ENCODE assay signal across 22 mouse cellular contexts in the genomic region with DNA sequence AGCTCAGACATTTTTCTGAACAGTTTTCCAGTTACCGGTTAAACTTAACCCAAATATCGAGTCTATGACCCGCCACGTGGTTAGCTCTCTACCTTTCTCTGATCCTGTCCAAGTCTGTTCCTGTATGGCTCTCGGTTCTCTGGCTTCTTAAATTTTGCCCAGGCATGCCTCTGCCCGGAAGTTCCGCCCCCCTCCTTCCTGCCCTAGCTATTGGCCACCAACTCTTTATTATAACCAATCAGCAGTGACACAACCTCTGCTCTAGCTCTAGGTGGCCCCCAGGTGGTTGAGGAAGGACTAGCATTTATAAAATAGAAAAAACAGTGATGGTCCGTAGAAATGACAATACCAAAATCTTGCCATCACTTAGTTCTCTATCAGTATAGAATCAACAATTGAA. TPM values are rescaled to one million over a fixed set of nuclear protein-coding genes. Genes with fewer than 3 reads are reported as not detected.
A peak's percentile ranks its signal among the peaks of the same experiment; 100 is the strongest.
DNase-seq lines count a peak whose midpoint lies in the region; ATAC-seq and TF ChIP-seq lines count a peak whose summit lies in the region.
"Had no signal": no experiment of that assay in that cellular context is flagged by ENCODE, and none has a peak within 500 bp of the region (broad histone marks: within the 10 kb centered on the region; RNA-seq: fewer than 3 reads in every experiment).

No protein-coding gene starts in this region.

- H3K9ac ChIP-seq in liver, embryonic 14.5 days (replicated peaks): no peak overlapping the region
- H3K9ac ChIP-seq in CH12.LX (ENCODE audit: insufficient read depth, low read depth): peak overlapping the region; percentile 97
- H3K9ac ChIP-seq: forebrain, embryonic 15.5 days; hindbrain, embryonic 15.5 days; liver, embryonic 13.5 days; midbrain, embryonic 12.5 days; neural tube, embryonic 15.5 days had no signal

- H3K4me1 ChIP-seq in liver, embryonic 14.5 days (replicated peaks; ENCODE audit: control insufficient read depth in 2 of 2, insufficient read depth in 2 of 2, low read length in 1 of 2): no peaks in the 10 kb centered on the region
- H3K4me1 ChIP-seq in CH12.LX (ENCODE audit: control insufficient read depth in 1 of 2, insufficient read depth in 2 of 2): peaks cover 5 to 16% of the 10 kb centered on the region in 2 experiments; a peak in 3 of 4 replicates
- H3K4me1 ChIP-seq: forebrain, embryonic 15.5 days; hindbrain, embryonic 15.5 days; liver, embryonic 13.5 days; midbrain, embryonic 12.5 days had no signal

- in situ Hi-C loops in CH12.LX (cut with MboI; ENCODE audit: low pct_ligation_motif_present, low pct_unique_long_range_greater_than_20kb, low sequenced_read_pairs): no loop called here

- H3K4me2 ChIP-seq in liver, embryonic 14.5 days (ENCODE audit: low read depth): no peak overlapping the region
- peak overlapping the region; percentile 92 for H3K4me2 ChIP-seq in CH12.LX (ENCODE audit: insufficient read depth, low read depth, poor library complexity, severe bottlenecking)
- H3K4me2 ChIP-seq: forebrain, embryonic 15.5 days; hindbrain, embryonic 15.5 days; liver, embryonic 13.5 days; midbrain, embryonic 12.5 days; neural tube, embryonic 15.5 days had no signal

- DNase-seq in liver, embryonic 14.5 days (ENCODE audit: low read depth in 3 of 3, low spot score in 3 of 3): no peak
- no peak for DNase-seq in liver
- peak; percentile 95 for DNase-seq in CH12.LX (ENCODE audit: extremely low read depth)
- DNase-seq in T-cell, adult 2 months (ENCODE audit: low spot score): peak; percentile 6
- peak; percentile 57 for DNase-seq in testis, postnatal 14 days (ENCODE audit: low spot score)
- no peak for DNase-seq in adrenal gland, adult 2 months
- DNase-seq in lung, adult 18-20 months: no peak
- DNase-seq: adrenal gland, adult 8-10 months; cerebellum, postnatal 10 days; gastrocnemius, postnatal 25 days; heart, adult 2 months; heart, postnatal 36 days; kidney, adult 11 months; kidney, postnatal 14 days; liver, embryonic 13.5 days; right cerebral cortex, postnatal 25 days had no signal

- no peak for ATAC-seq in liver, embryonic 14.5 days (ENCODE audit: insufficient read depth)
- ATAC-seq: forebrain, embryonic 15.5 days; lung, postnatal 0 days had no signal

- peak; percentile 31 for TF ChIP-seq RAD21 in CH12.LX (IDR thresholded peaks at IDR 0.05; ENCODE audit: low read depth, low read length)

- no peak for TF ChIP-seq EP300 in liver, embryonic 14.5 days (IDR thresholded peaks at IDR 0.05; ENCODE audit: low read depth)
- peak; percentile 37; the same call in 1 of the 2 replicates for TF ChIP-seq EP300 in CH12.LX (IDR thresholded peaks at IDR 0.05; ENCODE audit: low read length)

- no peak overlapping the region for H3K4me3 ChIP-seq in liver, embryonic 14.5 days (ENCODE audit: insufficient read depth in 1 of 2, low read depth in 2 of 2, low read length in 2 of 2)
- H3K4me3 ChIP-seq in CH12.LX (replicated peaks in 1 of 3; ENCODE audit: low read depth in 2 of 3, low read length in 2 of 3, poor library complexity in 1 of 3): peak overlapping the region; percentile 65 to 78 (median 74)
- H3K4me3 ChIP-seq: forebrain, embryonic 15.5 days; heart, adult 2 months; hindbrain, embryonic 15.5 days; liver, embryonic 13.5 days; midbrain, embryonic 12.5 days; myocyte; neural tube, embryonic 15.5 days had no signal

- TF ChIP-seq POLR2A in CH12.LX (IDR thresholded peaks at IDR 0.05; ENCODE audit: low read depth, low read length): peak; percentile 84

- peak; percentile 12; the same call in 1 of the 2 replicates for TF ChIP-seq CTCF in liver, embryonic 14.5 days (IDR thresholded peaks at IDR 0.05; ENCODE audit: low read depth)
- TF ChIP-seq CTCF in CH12.LX (conservative IDR thresholded peaks at IDR 0.05 in 1 of 2, IDR thresholded peaks at IDR 0.05 in 1 of 2; ENCODE audit: low read depth in 2 of 2, low read length in 2 of 2): peak; percentile 33 to 74; a peak in 3 of 4 replicates

- H3K27ac ChIP-seq in liver, embryonic 14.5 days: no peak overlapping the region
- peak overlapping the region; percentile 93 for H3K27ac ChIP-seq in CH12.LX (ENCODE audit: insufficient read depth, low read depth)
- H3K27ac ChIP-seq: forebrain, embryonic 15.5 days; heart, adult 2 months; hindbrain, embryonic 15.5 days; liver, embryonic 13.5 days; midbrain, embryonic 12.5 days; neural tube, embryonic 15.5 days had no signal

- no peaks in the 10 kb centered on the region for H3K36me3 ChIP-seq in liver, embryonic 14.5 days (replicated peaks; ENCODE audit: control insufficient read depth, insufficient read depth, low read depth)
- peaks cover 0 to 9% of the 10 kb centered on the region in 2 experiments for H3K36me3 ChIP-seq in CH12.LX (replicated peaks in 1 of 2; ENCODE audit: control insufficient read depth in 1 of 2, insufficient read depth in 1 of 2, low read length in 1 of 2)
- H3K36me3 ChIP-seq: forebrain, embryonic 15.5 days; hindbrain, embryonic 15.5 days; liver, embryonic 13.5 days; midbrain, embryonic 12.5 days; neural tube, embryonic 15.5 days had no signal

- H3K79me2 ChIP-seq in CH12.LX (replicated peaks; ENCODE audit: control insufficient read depth, extremely low read depth, insufficient read depth, poor library complexity, severe bottlenecking): no peaks in the 10 kb centered on the region

- dilution Hi-C loops in CH12.LX (cut with MboI; ENCODE audit: extremely low pct_ligation_motif_present, extremely low pct_unique_long_range_greater_than_20kb, low sequenced_read_pairs): no loop called here

- 77% methylated on average over 8 of the region's 8 CpGs for WGBS in liver, embryonic 14.5 days (ENCODE audit: insufficient replicate concordance)

- H3K9me3 ChIP-seq in liver, embryonic 14.5 days (ENCODE audit: control insufficient read depth, low read length): no peaks in the 10 kb centered on the region
- peaks cover 4% of the 10 kb centered on the region for H3K9me3 ChIP-seq in CH12.LX (replicated peaks; ENCODE audit: low read length)
- H3K9me3 ChIP-seq: forebrain, embryonic 15.5 days; hindbrain, embryonic 15.5 days; midbrain, embryonic 12.5 days; neural tube, embryonic 15.5 days had no signal

- no peaks in the 10 kb centered on the region for H3K27me3 ChIP-seq in liver, embryonic 14.5 days (ENCODE audit: control insufficient read depth, insufficient read depth, low read length)
- H3K27me3 ChIP-seq in CH12.LX (replicated peaks): no peaks in the 10 kb centered on the region
- H3K27me3 ChIP-seq: forebrain, embryonic 15.5 days; hindbrain, embryonic 15.5 days; liver, embryonic 13.5 days; midbrain, embryonic 12.5 days; neural tube, embryonic 15.5 days had no signal

TF ChIP-seq in CH12.LX, 34 proteins besides CTCF, POLR2A, EP300 and RAD21 (continues in another document):
- no peak; the same call in 1 of the 2 replicates for TF ChIP-seq ZKSCAN1 (IDR thresholded peaks at IDR 0.05; ENCODE audit: borderline replicate concordance, low read depth, low read length)
- no peak for TF ChIP-seq PAX5 (IDR thresholded peaks at IDR 0.05; ENCODE audit: low read length)
- TF ChIP-seq CHD2 (IDR thresholded peaks at IDR 0.05; ENCODE audit: low read length): peak; percentile 87
- TF ChIP-seq ETS1 (conservative IDR thresholded peaks at IDR 0.05; ENCODE audit: low read depth, low read length): no peak; the same call in 1 of the 2 replicates
- peak; percentile 79 for TF ChIP-seq ELF1 (IDR thresholded peaks at IDR 0.05; ENCODE audit: low read depth, low read length)
- TF ChIP-seq USF1 (IDR thresholded peaks at IDR 0.05; ENCODE audit: low read depth, low read length): no peak; the same call in 1 of the 2 replicates
- TF ChIP-seq ZMIZ1 (IDR thresholded peaks at IDR 0.05; ENCODE audit: low read depth, low read length): peak; percentile 85
- no peak for TF ChIP-seq JUND (conservative IDR thresholded peaks at IDR 0.05; ENCODE audit: low read depth, low read length)
- 0 out of 2 replicates have a peak, but pooled peaks have one; percentile 40 for TF ChIP-seq MAZ (IDR thresholded peaks at IDR 0.05; ENCODE audit: low read depth, low read length)
- peak; percentile 76 for TF ChIP-seq HCFC1 (IDR thresholded peaks at IDR 0.05; ENCODE audit: low read depth, low read length)
- TF ChIP-seq MXI1 (IDR thresholded peaks at IDR 0.05; ENCODE audit: low read depth, low read length): peak; percentile 91
- no peak for TF ChIP-seq POLR2AphosphoS2 (IDR thresholded peaks at IDR 0.05; ENCODE audit: low read depth, low read length)
- peak; percentile 64 for TF ChIP-seq BHLHE40 (IDR thresholded peaks at IDR 0.05; ENCODE audit: low read depth, low read length)
- TF ChIP-seq USF2 (conservative IDR thresholded peaks at IDR 0.05; ENCODE audit: low read depth, low read length): no peak
- TF ChIP-seq SMC3 (IDR thresholded peaks at IDR 0.05; ENCODE audit: low read depth, low read length): peak; percentile 55
- TF ChIP-seq UBTF (IDR thresholded peaks at IDR 0.05; ENCODE audit: low read depth, low read length): no peak
- peak; percentile 96 for TF ChIP-seq MAX (IDR thresholded peaks at IDR 0.05; ENCODE audit: low read length)
- TF ChIP-seq IRF4 (IDR thresholded peaks at IDR 0.05; ENCODE audit: low read depth, low read length): peak; percentile 56; the same call in 1 of the 2 replicates
- no peak for TF ChIP-seq GABPA (IDR thresholded peaks at IDR 0.05; ENCODE audit: insufficient replicate concordance, low read depth, low read length)
- peak; percentile 68 for TF ChIP-seq CHD1 (IDR thresholded peaks at IDR 0.05; ENCODE audit: low read depth, low read length)
- TF ChIP-seq JUN (IDR thresholded peaks at IDR 0.05; ENCODE audit: insufficient read depth, low read depth, low read length): no peak
- TF ChIP-seq KAT2A (IDR thresholded peaks at IDR 0.05; ENCODE audit: insufficient replicate concordance, low read length): peak; percentile 66; the same call in 1 of the 2 replicates

RNA-seq across cellular contexts. Expression of a gene that starts 40.4 kb away (rescaled TPM):
- polyA plus RNA-seq in liver, embryonic 14.5 days (2012; rRNA removed): 7.8 and 8.2 TPM in 2 replicates
- polyA plus RNA-seq in liver, embryonic 14.5 days (2014; fragmentation: Nextera tagmentation; extraction: Ambion mirVana): 5.7 TPM in 2 replicates
- 16.3 and 21.1 TPM in 2 replicates for total RNA-seq in CH12.LX (2012; rRNA removed)
- total RNA-seq in CH12.LX (2014; rRNA removed): 9.9 and 12.3 TPM in 2 replicates
- polyA plus RNA-seq in CH12.LX (2012; ENCODE audit: insufficient read length, low read depth): 40.5 and 44.2 TPM in 2 replicates
- total RNA-seq in adrenal gland, adult 2 months (2021): 10 to 100 TPM; 17.9 to 25.7 TPM
- polyA plus RNA-seq in adrenal gland, adult 2 months (2012; rRNA removed): 27.5 and 30.1 TPM in 2 replicates

RNA-seq across cellular contexts. Expression of a gene that starts 40.6 kb away (rescaled TPM):
- 0.34 and 0.36 TPM in 2 replicates for polyA plus RNA-seq in liver, embryonic 14.5 days (2012; rRNA removed)
- 0.63 and 1.0 TPM in 2 replicates for polyA plus RNA-seq in liver, embryonic 14.5 days (2014; fragmentation: Nextera tagmentation; extraction: Ambion mirVana)
- total RNA-seq in CH12.LX (2012; rRNA removed): 17.1 and 19.1 TPM in 2 replicates
- 23.0 and 23.7 TPM in 2 replicates for total RNA-seq in CH12.LX (2014; rRNA removed)
- 6.0 and 6.4 TPM in 2 replicates for polyA plus RNA-seq in CH12.LX (2012; ENCODE audit: insufficient read length, low read depth)
- total RNA-seq in adrenal gland, adult 2 months (2021): 10 to 100 TPM in 1 of 2 experiments, 1 to 10 TPM in 1; 7.1 to 11.1 TPM
- polyA plus RNA-seq in adrenal gland, adult 2 months (2012; rRNA removed): 0.60 and 0.88 TPM in 2 replicates

Comparison
In these comparisons a context has a peak if more than half of its experiments do, and no peak if none do; other contexts are left out.
1. DNase-seq: peak in CH12.LX (single experiment), T-cell, adult 2 months (single experiment) and testis, postnatal 14 days (single experiment); none in liver, embryonic 14.5 days (0 of 3), liver (single experiment), adrenal gland, adult 2 months (single experiment) and lung, adult 18-20 months (0 of 2).
2. H3K4me3 ChIP-seq: peak in CH12.LX (3 of 3); none in liver, embryonic 14.5 days (0 of 2).